In genomic region chr4:132860880-132861279, GRCm38 (mm10) we compare ENCODE assay signal across 26 mouse cellular contexts.
"Had no signal": no experiment of that assay in that cellular context is flagged by ENCODE, and none has a peak within 500 bp of the region (broad histone marks: within the 10 kb centered on the region; RNA-seq: fewer than 3 reads in every experiment).

No protein-coding gene starts in this region.

- H3K4me1 ChIP-seq: heart, embryonic 13.5 days; heart, embryonic 15.5 days; hindbrain, embryonic 10.5 days; hindbrain, embryonic 12.5 days; intestine, embryonic 15.5 days; limb, embryonic 10.5 days; limb, embryonic 12.5 days had no signal

- H3K4me3 ChIP-seq: heart, adult 2 months; heart, embryonic 13.5 days; heart, embryonic 15.5 days; hindbrain, embryonic 10.5 days; hindbrain, embryonic 12.5 days; intestine, embryonic 15.5 days; limb, embryonic 10.5 days; limb, embryonic 12.5 days had no signal

- H3K9me3 ChIP-seq: heart, embryonic 13.5 days; heart, embryonic 15.5 days; hindbrain, embryonic 10.5 days; hindbrain, embryonic 12.5 days; intestine, embryonic 15.5 days; limb, embryonic 10.5 days; limb, embryonic 12.5 days had no signal

- H3K27ac ChIP-seq: heart, adult 2 months; heart, embryonic 13.5 days; heart, embryonic 15.5 days; hindbrain, embryonic 10.5 days; hindbrain, embryonic 12.5 days; hindbrain, embryonic 14.5 days; intestine, embryonic 15.5 days; limb, embryonic 10.5 days; limb, embryonic 12.5 days had no signal

- DNase-seq: forebrain, postnatal 0 days; gastrocnemius, postnatal 14 days; gastrocnemius, postnatal 36 days; heart, adult 11 months; heart, adult 2 months; heart, postnatal 14 days; heart, postnatal 4 days; kidney, adult 18-20 months; kidney, adult 8-10 months; kidney, postnatal 10 days; kidney, postnatal 25 days; kidney, postnatal 4 days; layer of hippocampus, adult 9-11 months; layer of hippocampus, postnatal 36 days had no signal

- H3K9ac ChIP-seq: forebrain, postnatal 0 days; heart, embryonic 13.5 days; heart, embryonic 15.5 days; hindbrain, embryonic 12.5 days; hindbrain, embryonic 14.5 days; intestine, embryonic 15.5 days; limb, embryonic 12.5 days had no signal

- ATAC-seq: forebrain, postnatal 0 days; hindbrain, embryonic 16.5 days; inflammation-experienced regulatory T-cells, adult 6 months; intestine, embryonic 15.5 days; intestine, postnatal 0 days had no signal

- H3K4me2 ChIP-seq: heart, embryonic 11.5 days; heart, embryonic 13.5 days; heart, embryonic 15.5 days; hindbrain, embryonic 12.5 days; hindbrain, embryonic 14.5 days; intestine, embryonic 15.5 days; limb, embryonic 12.5 days had no signal

- H3K27me3 ChIP-seq: heart, embryonic 13.5 days; heart, embryonic 15.5 days; hindbrain, embryonic 12.5 days; intestine, embryonic 15.5 days; limb, embryonic 12.5 days had no signal
